Mouse (Mus musculus): ENCODE results near the gene Cactin.
A peak's percentile ranks its signal among the peaks of the same experiment; 100 is the strongest.

Cactin gene

GRCm38 (mm10) chr10:81342686-81343505, 22.0 kb downstream of the Cactin start, which contains the start of gene Gipc3:
TSS of gene Gipc3 (minus strand) at chr10:81343266.
- no peak for DNase-seq (ENCODE audit: low spot score)

GRCm38 (mm10) chr10:81344421-81345161, 23.7 kb downstream of the Cactin start:
- DNase-seq (ENCODE audit: low spot score) = no peak

GRCm38 (mm10) chr10:81345162-81345534, 24.2 kb downstream of the Cactin start:
- DNase-seq (ENCODE audit: low spot score) = no peak

GRCm38 (mm10) chr10:81346453-81347067, 25.7 kb downstream of the Cactin start:
- peak; percentile 50 for DNase-seq (ENCODE audit: low spot score)

- DNase-seq (ENCODE audit: low spot score) = no peak
Observed at GRCm38 (mm10) chr10:81349146-81349545, 28.2 kb downstream of the Cactin start.

GRCm38 (mm10) chr10:81349961-81350350, 29.1 kb downstream of the Cactin start:
- DNase-seq (ENCODE audit: low spot score) = no peak

- DNase-seq (ENCODE audit: low spot score) = peak; percentile 98
Observed at GRCm38 (mm10) chr10:81350351-81351063, 29.6 kb downstream of the Cactin start, which contains the start of gene Hmg20b. TSS of gene Hmg20b (minus strand) at chr10:81350480.

GRCm38 (mm10) chr10:81351678-81352291, 30.9 kb downstream of the Cactin start:
- DNase-seq (ENCODE audit: low spot score) = peak; percentile 66

- DNase-seq (ENCODE audit: low spot score) = no peak
Observed at GRCm38 (mm10) chr10:81354738-81355477, 34.0 kb downstream of the Cactin start.

- DNase-seq (ENCODE audit: low spot score) = no peak
Observed at GRCm38 (mm10) chr10:81355533-81355932, 34.6 kb downstream of the Cactin start.

- no peak for DNase-seq (ENCODE audit: low spot score)
Observed at GRCm38 (mm10) chr10:81356352-81356990, 35.6 kb downstream of the Cactin start.

- DNase-seq (ENCODE audit: low spot score) = peak; percentile 87
Observed at GRCm38 (mm10) chr10:81356991-81357844, 36.3 kb downstream of the Cactin start, which contains the start of gene Mfsd12. TSS of gene Mfsd12 (plus strand) at chr10:81357491.

GRCm38 (mm10) chr10:81358209-81358608, 37.3 kb downstream of the Cactin start:
- no peak for DNase-seq (ENCODE audit: low spot score)

- no peak for DNase-seq (ENCODE audit: low spot score)
Observed at GRCm38 (mm10) chr10:81358841-81359240, 37.9 kb downstream of the Cactin start.

- no peak for DNase-seq (ENCODE audit: low spot score)
Observed at GRCm38 (mm10) chr10:81360721-81361120, 39.8 kb downstream of the Cactin start.

- no peak for DNase-seq (ENCODE audit: low spot score)
Observed at GRCm38 (mm10) chr10:81362336-81362949, 41.5 kb downstream of the Cactin start.

GRCm38 (mm10) chr10:81363436-81364346, 42.8 kb downstream of the Cactin start:
- no peak for DNase-seq (ENCODE audit: low spot score)

- DNase-seq (ENCODE audit: low spot score) = no peak
Observed at GRCm38 (mm10) chr10:81364666-81365065, 43.8 kb downstream of the Cactin start.
